Mouse (Mus musculus) cortical plate, adult 2 months (tissue): Measurements from ENCODE around the gene Micu1.
"Not testable (repeated sequence)": the region's sequence is repeated elsewhere in the genome, so short reads cannot be mapped to it uniquely, and the experiment has no call there.

Experiments used
- CTCF ChIP-seq: fragments of 200-500 bp; IDR thresholded peaks from 2 replicates; pipeline ENCODE4 v1.5.1; 2011; ENCODE audit warnings: mild to moderate bottlenecking, control low read depth, low read length; ENCODE audit not compliant: insufficient read depth; ENCODE audit errors: extremely low read depth
- POLR2A ChIP-seq: fragments of 200-500 bp; IDR thresholded peaks from 2 replicates; pipeline ENCODE4 v1.6.1; 2011; ENCODE audit warnings: mild to moderate bottlenecking, low read length, control low read depth; ENCODE audit not compliant: insufficient read depth; ENCODE audit errors: extremely low read depth

GRCm38 (mm10) chr10:59876698-59877097 is 174.4 kb downstream of the Micu1 start:
- not testable (repeated sequence) for TF ChIP-seq CTCF, POLR2A
